Mouse (Mus musculus) hindbrain, postnatal 0 days (tissue): Measurements from ENCODE around the gene Dis3l. TPM values are rescaled to one million over a fixed set of nuclear protein-coding genes. Genes with fewer than 3 reads are reported as not detected.
"Not testable (repeated sequence)": the region's sequence is repeated elsewhere in the genome, so short reads cannot be mapped to it uniquely, and the experiment has no call there.

Experiments used
- ATAC-seq: fragments of 200-750 bp; cut with Nextera tagmentation; 2 replicates; pipeline ENCODE4 v1.8.0; 2017; ENCODE audit warnings: mild to moderate bottlenecking, moderate TSS enrichment, moderate library complexity
- DNase-seq: peaks from one replicate; pipeline ENCODE4 v3.0.0-alpha.2; 2015; ENCODE audit warnings: low spot score
- H3K27ac ChIP-seq: fragments of 300-500 bp; sonication (generic); 2 replicates; pipeline ENCODE4 v1.5.1; 2014; ENCODE audit warnings: mild to moderate bottlenecking
- H3K27me3 ChIP-seq: fragments of 300-500 bp; sonication (generic); 2 replicates; pipeline ENCODE4 v1.6.1; 2014; ENCODE audit warnings: low read length, mixed read lengths; ENCODE audit not compliant: insufficient read depth
- H3K36me3 ChIP-seq: fragments of 300-500 bp; sonication (generic); 2 replicates; pipeline ENCODE4 v1.6.1; 2014; ENCODE audit warnings: low read length, mixed read lengths; ENCODE audit not compliant: insufficient read depth
- H3K4me1 ChIP-seq: fragments of 300-500 bp; sonication (generic); 2 replicates; pipeline ENCODE4 v1.6.1; 2014; ENCODE audit warnings: antibody characterized with exemption, low read length, mixed read lengths; ENCODE audit not compliant: insufficient read depth
- H3K4me2 ChIP-seq: fragments of 300-500 bp; sonication (generic); 2 replicates; pipeline ENCODE4 v1.6.1; 2014; ENCODE audit warnings: low read depth, mild to moderate bottlenecking, low read length, moderate library complexity, mixed read lengths
- H3K4me3 ChIP-seq: fragments of 300-500 bp; sonication (generic); 2 replicates; pipeline ENCODE4 v1.5.1; 2014; ENCODE audit warnings: low read length
- H3K9ac ChIP-seq: fragments of 300-500 bp; sonication (generic); replicated peaks from 2 replicates; pipeline ENCODE4 v1.6.1; 2014; ENCODE audit warnings: mild to moderate bottlenecking, low read length, moderate library complexity, mixed read lengths
- H3K9me3 ChIP-seq: fragments of 300-500 bp; sonication (generic); 2 replicates; pipeline ENCODE4 v1.6.1; 2016; ENCODE audit warnings: low read length, mixed read lengths
- CTCF ChIP-seq: IDR thresholded peaks from 2 replicates; pipeline ENCODE4 v1.5.1; 2016; ENCODE audit warnings: antibody characterized with exemption, control low read depth, low read depth
- WGBS: fragments of 180-500 bp; shearing (Covaris S2); extraction: QIAGEN DNeasy Blood & Tissue Kit; methylation state at CpG from one replicate; pipeline ENCODE4 v1.1.7; 2014; 5-methylcytosine and 5-hydroxymethylcytosine counted together
- polyA plus RNA-seq: library from polyadenylated mRNA; unstranded; fragments of >200 nt; fragmentation: Nextera tagmentation; extraction: Ambion mirVana; gene quantifications from 2 replicates; pipeline ENCODE4 v1.2.1, GENCODE M21; 2015
- total RNA-seq: library from RNA; depleted of rRNA; stranded (reverse); fragments of >200 nt; gene quantifications from 2 replicates; pipeline ENCODE4 v1.2.3, GENCODE M21; 2014

The Dis3l gene
- total and polyA plus RNA-seq, 2 experiments from 2014 or later: 15.3 to 15.7 TPM

DNA sequence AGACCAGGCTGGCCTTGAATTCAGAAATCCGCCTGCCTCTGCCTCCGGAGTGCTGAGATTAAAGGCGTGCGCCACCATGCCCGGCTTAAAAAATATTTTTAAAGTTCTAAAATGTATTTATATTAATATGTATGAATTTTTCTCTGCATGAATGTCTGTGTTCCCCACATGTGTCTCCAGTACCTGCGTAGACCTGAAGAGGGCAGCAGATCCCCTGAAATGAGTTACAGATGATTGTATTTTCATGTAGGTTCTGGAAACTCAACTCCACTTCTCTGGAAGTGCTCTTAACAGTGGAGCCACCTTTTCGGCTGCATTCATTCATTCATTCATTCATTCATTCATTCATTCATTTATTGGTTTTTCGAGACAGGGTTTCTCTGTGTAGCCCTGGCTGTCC, 63.4 kb downstream of the Dis3l start:
- Histone ChIP-seq H3K9me3 (no peaks in the 10 kb centered on the region), H3K36me3 (no peaks in the 10 kb centered on the region), H3K9ac (no peak overlapping the region), H3K27me3 (no peaks in the 10 kb centered on the region), H3K27ac (no peak overlapping the region), H3K4me3 (no peak overlapping the region), H3K4me1 (no peaks in the 10 kb centered on the region), H3K4me2 (no peak overlapping the region)
- peak; percentile 79 for TF ChIP-seq CTCF
- WGBS: 64% methylated on average over 8 of the region's 8 CpGs
- ATAC-seq: no peak
- DNase-seq: peak; percentile 82

DNA sequence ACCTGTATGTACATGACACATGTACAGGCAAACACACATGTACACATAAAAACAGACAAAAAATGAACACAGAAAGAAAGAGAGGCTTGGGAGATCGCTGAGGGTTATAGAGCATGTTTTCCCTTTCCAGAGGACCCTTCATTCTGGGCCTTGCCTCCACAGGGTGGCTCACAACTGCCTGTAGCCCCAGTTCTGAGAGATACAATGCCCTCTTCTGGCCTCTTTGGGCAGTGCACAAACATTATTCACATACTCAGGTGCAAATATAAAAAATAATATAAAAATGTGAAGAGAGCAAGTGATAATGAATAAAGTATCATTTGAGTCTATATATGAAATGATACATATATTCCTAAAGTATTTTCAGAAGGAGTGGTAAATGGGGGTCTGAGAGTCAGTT, 66.2 kb downstream of the Dis3l start:
- H3K9ac ChIP-seq: no peak overlapping the region
- H3K4me2 ChIP-seq: no peak overlapping the region
- H3K27ac ChIP-seq: no peak overlapping the region
- 77% methylated on average over 1 of the region's 1 CpGs for WGBS
- H3K9me3 ChIP-seq: no peaks in the 10 kb centered on the region
- no peaks in the 10 kb centered on the region for H3K36me3 ChIP-seq
- no peaks in the 10 kb centered on the region for H3K27me3 ChIP-seq
- peak; percentile 39 for TF ChIP-seq CTCF
- DNase-seq (peak; percentile 14), ATAC-seq (no peak)
- H3K4me3 ChIP-seq: no peak overlapping the region
- H3K4me1 ChIP-seq: no peaks in the 10 kb centered on the region

DNA sequence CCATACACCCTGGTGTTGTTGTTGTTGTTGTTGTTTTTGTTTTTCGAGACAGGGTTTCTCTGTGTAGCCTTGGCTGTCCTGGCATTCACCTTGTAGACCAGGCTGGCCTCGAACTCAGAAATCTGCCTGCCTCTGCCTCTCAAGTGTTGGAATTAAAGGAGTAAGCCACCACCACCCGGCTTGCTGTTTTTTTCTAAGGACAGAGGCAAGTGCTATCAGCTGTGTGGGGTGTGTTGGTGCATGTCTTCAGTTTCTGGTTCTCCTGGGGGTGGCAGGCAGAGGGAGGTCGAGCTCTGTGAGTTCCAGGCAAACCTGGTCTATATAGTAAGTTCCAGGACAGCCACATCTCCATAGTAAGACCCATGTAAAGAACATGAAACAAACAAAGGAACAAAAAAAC, 66.8 kb downstream of the Dis3l start:
- 79% methylated on average over 4 of the region's 4 CpGs for WGBS
- Histone ChIP-seq H3K4me1 (no peaks in the 10 kb centered on the region), H3K9me3 (no peaks in the 10 kb centered on the region), H3K27ac (no peak overlapping the region), H3K4me2 (no peak overlapping the region), H3K9ac (no peak overlapping the region), H3K27me3 (no peaks in the 10 kb centered on the region), H3K4me3 (no peak overlapping the region), H3K36me3 (no peaks in the 10 kb centered on the region)
- DNase-seq (no peak), ATAC-seq (no peak)
- TF ChIP-seq CTCF: no peak

DNA sequence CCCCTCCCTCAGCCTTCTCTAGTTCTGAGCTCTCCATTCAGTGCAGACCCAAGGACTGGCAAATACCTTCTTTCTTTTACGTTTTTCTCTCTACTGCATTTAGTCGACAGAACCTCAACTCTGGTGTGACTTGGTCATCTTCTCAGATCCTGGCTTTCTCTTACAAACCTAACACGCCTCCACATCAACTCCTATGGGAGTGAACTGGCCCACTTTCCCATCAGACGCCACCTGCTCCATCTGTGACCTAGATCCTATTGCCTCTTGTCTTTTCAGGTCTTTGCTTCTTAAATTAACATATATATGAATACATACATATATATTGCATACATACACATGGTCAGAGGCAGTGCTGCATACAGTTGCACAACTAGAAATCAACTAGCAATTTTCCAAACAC, 67.3 kb downstream of the Dis3l start:
- no peak overlapping the region for H3K4me2 ChIP-seq
- ATAC-seq: no peak
- H3K27me3 ChIP-seq: no peaks in the 10 kb centered on the region
- no peaks in the 10 kb centered on the region for H3K9me3 ChIP-seq
- H3K4me1 ChIP-seq: no peaks in the 10 kb centered on the region
- 52% methylated on average over 4 of the region's 4 CpGs for WGBS
- no peak overlapping the region for H3K9ac ChIP-seq
- no peak overlapping the region for H3K27ac ChIP-seq
- DNase-seq: no peak
- no peak overlapping the region for H3K4me3 ChIP-seq
- no peak for TF ChIP-seq CTCF
- H3K36me3 ChIP-seq: no peaks in the 10 kb centered on the region

DNA sequence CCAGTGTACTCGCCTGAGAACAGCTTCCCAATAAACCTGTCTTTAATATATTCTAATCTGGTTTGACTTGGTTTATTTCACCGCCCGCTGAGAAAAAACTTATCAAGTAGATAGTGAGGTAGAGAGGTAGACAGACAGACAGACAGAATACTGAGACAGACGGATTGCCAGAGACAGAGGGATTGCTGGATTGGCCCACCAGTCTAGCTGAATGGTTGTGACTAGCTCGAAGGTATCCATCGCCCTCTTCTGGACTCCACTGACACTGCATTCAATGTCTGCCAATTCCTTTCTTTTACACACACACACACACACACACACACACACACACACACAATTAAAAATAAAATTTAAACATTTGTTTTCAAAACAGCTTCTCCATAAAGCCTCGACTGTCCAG, 68.5 kb downstream of the Dis3l start:
- ATAC-seq (no peak), DNase-seq (peak; percentile 64)
- Histone ChIP-seq H3K4me1 (no peaks in the 10 kb centered on the region), H3K9ac (no peak overlapping the region), H3K4me2 (no peak overlapping the region), H3K4me3 (no peak overlapping the region), H3K9me3 (no peaks in the 10 kb centered on the region), H3K27me3 (no peaks in the 10 kb centered on the region), H3K27ac (no peak overlapping the region), H3K36me3 (no peaks in the 10 kb centered on the region)
- WGBS: 50% methylated on average over 7 of the region's 7 CpGs
- peak; percentile 71 for TF ChIP-seq CTCF

DNA sequence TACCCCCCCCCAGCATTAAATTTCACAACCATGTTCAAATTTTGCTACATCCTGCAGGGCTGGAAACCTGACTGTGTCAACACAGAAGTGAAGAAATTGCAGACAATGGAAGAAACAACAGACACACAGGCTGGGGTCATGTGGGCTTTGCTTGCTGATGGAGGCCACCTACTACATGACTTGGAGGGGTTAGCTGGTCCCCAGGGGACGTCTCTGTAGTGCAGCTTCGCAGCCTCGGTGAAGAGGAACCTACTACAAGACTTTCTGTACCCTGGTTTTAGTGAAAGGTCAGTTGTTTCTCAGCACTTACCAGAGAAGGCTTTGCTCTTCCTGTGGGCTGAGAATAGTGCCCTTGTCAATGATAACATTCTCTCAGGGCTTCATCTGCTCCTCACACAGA, 69.8 kb downstream of the Dis3l start:
- no peak overlapping the region for H3K9ac ChIP-seq
- no peak overlapping the region for H3K4me3 ChIP-seq
- no peaks in the 10 kb centered on the region for H3K36me3 ChIP-seq
- no peak for DNase-seq
- no peak overlapping the region for H3K27ac ChIP-seq
- H3K4me2 ChIP-seq: no peak overlapping the region
- H3K4me1 ChIP-seq: no peaks in the 10 kb centered on the region
- TF ChIP-seq CTCF: no peak
- H3K27me3 ChIP-seq: no peaks in the 10 kb centered on the region
- 76% methylated on average over 3 of the region's 3 CpGs for WGBS
- no peak for ATAC-seq
- H3K9me3 ChIP-seq: no peaks in the 10 kb centered on the region

DNA sequence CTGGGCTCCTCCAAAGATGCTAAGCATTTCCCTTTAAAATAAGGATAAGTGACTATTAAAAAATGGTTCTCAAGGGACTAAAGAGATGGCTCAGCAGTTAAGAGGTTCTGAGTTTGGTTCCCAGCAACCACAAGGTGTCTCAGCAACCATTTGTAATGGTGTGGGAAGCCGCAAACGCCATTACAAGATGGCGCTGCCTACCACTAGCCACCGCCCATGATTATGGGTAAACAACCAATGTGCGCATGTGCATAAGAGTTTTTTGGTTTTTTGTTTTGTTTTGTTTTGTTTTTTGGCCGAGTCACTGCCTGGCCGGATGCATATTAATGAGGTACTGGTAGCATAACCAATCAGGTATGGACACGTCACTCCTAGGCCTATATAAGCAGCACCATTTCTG, 72.3 kb downstream of the Dis3l start:
- H3K36me3 ChIP-seq, DNase-seq, H3K4me2 ChIP-seq, H3K4me3 ChIP-seq, H3K9me3 ChIP-seq, ATAC-seq, H3K27me3 ChIP-seq, H3K9ac ChIP-seq, H3K27ac ChIP-seq, H3K4me1 ChIP-seq: not testable (repeated sequence)
- WGBS: 93% methylated on average over 8 of the region's 8 CpGs
